Mouse (Mus musculus): ENCODE results near the gene 0610037L13Rik.

- TF ChIP-seq CTCF (IDR thresholded peaks at IDR 0.05; ENCODE audit: extremely low read depth, insufficient read depth, insufficient read length, insufficient replicate concordance), result no peak
- TF ChIP-seq POLR2A (IDR thresholded peaks at IDR 0.05; ENCODE audit: low read depth, low read length), result no peak
These were observed 31.6 kb downstream of the 0610037L13Rik start for GRCm38 (mm10) chr4:107921152-107921695.

Measured in spleen, adult 2 months (tissue).